Mouse (Mus musculus) left cerebral cortex, adult 18-20 months (tissue): ENCODE data around the gene Apool. TPM values are rescaled to one million over a fixed set of nuclear protein-coding genes. Genes with fewer than 3 reads are reported as not detected.

Source experiments
- DNase-seq, 2 experiments: peaks; one replicate each; pipeline ENCODE4 v3.0.0; 2021 to 2022; ENCODE audit warnings: low spot score in 2 of 2, mixed read lengths in 1 of 2
- long read RNA-seq, 2 experiments: library from polyadenylated mRNA; stranded (forward); transcript quantifications; one replicate each; pipeline ENCODE4 v2.0.0; 2021
- total RNA-seq, 2 experiments: library from RNA; stranded (reverse); gene quantifications; 2 replicates each; pipeline ENCODE4 v1.2.3; 2021

Gene Apool
- 1 to 10 TPM; 6.0 TPM for total RNA-seq
- long read RNA-seq, experiment 1, transcript Apool-201 (9 exons, 1,359 nt) = major isoform, 5 of 6 reads
- long read RNA-seq, experiment 1, partial matches to known transcripts = 0 of 6 reads
- long read RNA-seq, experiment 1, other reads (novel, unspliced or antisense) = 1 of 6 reads
- long read RNA-seq, experiment 2, transcript Apool-201 (9 exons, 1,359 nt) = major isoform, 7 of 8 reads
- long read RNA-seq, experiment 2, partial matches to known transcripts = 0 of 8 reads
- long read RNA-seq, experiment 2, other reads (novel, unspliced or antisense) = 1 of 8 reads

DNA sequence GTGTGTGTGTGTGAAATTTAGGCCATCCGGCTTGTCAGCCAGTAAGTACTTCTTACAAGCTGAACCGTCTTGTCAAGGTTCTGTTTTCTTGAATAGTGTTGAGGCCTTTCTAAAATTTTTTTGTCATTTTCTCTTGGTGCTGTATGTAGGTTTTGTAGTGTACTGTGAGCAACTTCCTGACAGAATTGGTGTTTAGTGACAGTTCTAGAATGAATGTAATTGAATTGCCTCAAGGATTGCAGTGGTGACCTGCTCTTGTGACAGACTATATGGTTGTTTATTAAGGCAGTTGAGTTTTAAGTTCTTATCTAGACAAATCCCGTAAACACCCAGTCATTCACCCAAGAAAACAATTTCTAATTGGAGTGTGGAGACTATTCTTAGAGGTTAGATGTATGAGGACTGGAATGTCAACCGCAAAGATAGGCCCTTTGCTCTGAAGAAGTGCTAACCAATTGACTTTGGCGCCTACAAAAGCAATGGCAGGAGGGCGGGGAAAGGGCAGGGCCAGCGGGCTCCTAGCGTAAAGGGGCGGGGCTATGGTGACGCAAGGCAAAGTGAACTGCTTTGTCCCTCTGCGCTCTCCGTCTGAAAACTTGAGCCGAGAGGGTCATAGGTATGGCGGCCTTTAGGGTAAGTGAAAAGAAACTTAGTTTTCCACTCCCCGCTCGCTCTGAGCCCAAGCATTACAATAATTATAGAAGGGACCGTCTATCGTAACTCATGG, at the start of gene Apool:
TSS of gene Apool (plus strand) at position 531 of the 727 bp plus-strand sequence.
- DNase-seq = peak; percentile 75

DNA sequence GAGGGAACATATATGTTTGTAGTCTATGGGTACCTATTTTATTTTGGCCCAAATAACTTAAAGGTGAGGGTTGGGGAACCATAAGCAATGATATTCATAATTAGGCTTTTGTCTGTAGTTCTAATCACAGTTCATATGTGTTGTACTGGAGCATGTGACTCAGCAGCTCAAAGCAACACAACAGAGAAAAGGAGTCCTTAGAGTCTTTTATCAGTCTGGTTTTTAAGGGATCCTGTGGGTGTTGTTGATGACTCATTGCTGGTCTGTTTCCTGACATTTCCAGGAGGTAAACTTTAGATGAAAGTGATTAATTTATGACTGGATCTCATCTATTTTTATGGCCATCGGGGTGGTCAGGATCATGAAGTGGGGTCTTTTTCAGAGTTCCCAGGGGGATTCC, 37.6 kb upstream of the Apool start:
- no peak for DNase-seq

DNA sequence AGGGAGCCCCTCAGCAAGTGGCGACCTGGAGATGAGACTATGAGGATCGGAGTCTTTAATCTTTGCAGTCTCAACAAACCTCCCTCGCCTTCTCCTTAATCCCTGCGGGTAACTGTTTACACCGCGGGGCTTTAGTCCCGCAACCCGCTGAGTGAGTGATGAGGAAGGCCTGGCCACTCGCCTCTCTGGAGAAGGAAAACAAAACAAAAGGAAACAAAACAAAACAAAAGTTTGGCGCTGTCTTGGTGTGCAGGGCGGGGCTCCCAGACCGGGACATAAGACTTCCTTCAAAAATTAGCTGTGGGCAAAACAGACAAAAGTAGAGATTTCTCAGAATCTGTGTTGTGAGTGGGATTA, 375 bp downstream of the Apool start:
- DNase-seq = no peak

DNA sequence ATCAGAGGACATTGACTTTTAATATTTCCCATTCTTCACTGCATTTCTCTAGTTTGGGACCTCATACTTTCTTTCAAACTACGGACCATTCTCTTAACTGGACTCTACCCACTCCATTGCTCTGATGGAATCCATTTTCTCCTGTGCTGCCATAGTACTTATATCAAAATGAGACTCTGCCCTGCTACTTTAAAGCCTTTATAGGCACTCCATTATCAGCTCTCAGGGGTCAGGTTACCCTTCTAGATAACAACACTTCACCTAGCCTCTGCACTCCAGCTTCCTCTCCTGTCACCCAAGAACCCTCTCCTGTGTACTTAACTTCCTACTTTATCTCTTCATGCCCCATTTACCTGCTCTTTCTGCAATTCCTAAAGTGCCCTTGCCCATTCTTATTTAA, 960 bp downstream of the Apool start:
- no peak for DNase-seq

DNA sequence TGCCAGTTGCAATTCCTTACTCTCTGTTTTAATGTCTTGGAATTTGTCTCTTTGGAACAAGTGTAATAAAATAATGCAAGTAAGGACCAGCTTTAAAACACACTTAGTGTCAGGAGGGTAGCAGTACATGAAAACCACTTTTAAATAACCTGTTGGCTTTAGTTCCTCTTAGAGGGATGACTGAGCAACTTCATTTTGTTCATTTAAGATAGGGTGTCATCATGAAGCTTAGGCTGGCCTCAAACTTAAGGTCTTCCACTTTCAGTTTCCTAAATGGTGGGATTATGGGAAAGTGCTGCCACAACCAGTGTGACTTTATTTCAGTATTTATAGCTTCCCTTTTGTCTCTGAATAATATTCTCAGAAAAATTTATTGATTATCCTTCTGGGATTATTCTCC, 9.1 kb downstream of the Apool start:
- DNase-seq = no peak

DNA sequence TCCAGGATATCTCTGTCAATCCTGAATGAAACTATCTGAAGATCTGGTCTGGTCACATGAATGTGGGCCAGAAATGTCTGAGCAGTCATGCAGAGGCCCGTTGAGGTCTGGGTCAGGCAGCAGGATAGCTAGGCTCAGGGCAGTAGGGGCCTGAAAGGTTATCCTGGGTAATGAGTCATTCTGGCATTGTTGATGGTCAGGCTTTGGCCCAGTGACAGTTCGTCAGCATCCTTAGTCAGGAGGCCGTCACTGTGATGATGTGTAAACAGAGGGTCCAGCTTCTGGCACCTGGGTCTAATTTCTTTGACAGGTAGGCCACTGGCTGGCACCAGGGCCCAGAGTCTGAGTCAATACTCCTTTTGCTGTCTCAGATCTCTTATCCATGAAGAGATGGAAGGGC, 28.4 kb downstream of the Apool start:
- no peak for DNase-seq

DNA sequence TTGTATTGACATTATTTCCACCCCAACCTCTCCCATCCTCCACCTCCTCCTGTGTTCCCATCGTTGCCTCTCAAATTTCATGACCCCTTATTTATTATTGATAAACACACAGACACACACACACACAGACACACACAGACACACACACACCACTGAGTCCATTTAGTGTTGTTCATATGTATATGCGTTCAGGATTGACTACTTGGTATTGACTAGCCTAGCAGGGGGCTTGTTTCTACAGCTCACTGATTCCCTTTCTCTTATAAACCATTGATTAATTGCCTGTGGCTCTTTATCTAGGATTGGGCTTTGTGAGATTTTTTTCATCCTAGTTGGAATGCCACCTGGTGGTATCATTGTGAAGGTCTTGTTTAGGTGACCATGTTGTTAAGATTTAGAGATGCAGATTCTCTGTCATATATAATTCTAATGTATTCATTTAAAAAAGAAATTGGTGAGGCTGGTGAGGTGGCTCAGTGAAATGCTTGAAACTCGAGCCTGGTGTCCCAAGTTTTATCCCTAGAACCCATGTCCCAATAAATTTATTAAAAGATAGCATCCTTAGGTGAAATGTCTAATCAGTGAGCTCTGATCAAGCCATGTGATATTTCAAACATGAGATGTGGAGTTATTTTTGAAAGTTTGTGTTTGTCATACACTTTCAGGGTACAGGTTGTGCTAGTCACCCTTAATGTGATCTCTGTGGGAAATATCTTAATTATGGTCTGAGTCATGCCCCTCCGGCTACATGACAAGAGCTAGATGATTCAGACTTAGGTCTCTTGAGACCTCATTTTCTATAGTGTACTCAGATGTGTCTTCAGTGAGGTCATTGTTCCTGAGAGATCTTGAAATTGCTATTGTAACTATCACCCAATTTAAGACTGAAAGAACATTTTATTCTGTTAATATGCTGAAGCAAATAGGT, 36.6 kb downstream of the Apool start:
- DNase-seq = no peak

DNA sequence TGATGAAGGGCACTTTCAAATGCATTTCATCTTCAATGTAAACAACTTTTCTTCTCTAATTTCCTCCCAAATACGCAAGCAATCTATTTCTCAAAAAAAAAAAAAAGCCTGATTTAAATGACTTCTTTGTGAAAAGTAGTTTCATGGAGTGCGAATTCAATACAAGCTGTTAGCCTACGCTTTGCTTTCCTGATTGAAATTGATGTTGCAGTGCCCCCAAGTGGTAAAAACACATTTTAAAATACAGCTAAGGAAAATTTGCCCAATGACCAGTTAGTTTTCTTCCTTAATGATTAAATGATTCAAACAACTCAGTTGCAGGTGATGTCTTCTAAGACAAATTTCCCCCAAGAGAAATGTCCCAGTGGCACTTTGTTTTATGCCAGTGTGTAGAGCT, 37.3 kb downstream of the Apool start:
- peak in 1 of 2 experiments; percentile 17 for DNase-seq

DNA sequence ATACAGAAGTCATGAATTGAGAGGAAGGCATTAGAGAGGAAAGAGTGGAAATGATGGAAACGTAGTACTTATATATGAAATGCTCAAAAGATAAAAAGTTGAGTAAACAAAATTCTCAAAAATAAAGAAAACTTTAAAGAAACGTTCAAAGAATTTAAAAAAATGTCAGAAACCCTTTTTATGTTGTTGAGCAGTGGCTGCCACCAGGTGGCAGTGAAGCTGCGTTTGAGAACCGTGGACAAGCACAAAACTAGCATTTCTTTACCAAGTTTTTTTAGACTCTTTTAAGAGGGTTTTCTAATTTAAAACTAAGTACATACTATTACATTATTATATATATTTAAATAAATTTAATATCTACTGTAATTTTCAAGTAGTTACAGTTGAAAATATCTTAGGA, 57.3 kb downstream of the Apool start:
- DNase-seq = no peak

DNA sequence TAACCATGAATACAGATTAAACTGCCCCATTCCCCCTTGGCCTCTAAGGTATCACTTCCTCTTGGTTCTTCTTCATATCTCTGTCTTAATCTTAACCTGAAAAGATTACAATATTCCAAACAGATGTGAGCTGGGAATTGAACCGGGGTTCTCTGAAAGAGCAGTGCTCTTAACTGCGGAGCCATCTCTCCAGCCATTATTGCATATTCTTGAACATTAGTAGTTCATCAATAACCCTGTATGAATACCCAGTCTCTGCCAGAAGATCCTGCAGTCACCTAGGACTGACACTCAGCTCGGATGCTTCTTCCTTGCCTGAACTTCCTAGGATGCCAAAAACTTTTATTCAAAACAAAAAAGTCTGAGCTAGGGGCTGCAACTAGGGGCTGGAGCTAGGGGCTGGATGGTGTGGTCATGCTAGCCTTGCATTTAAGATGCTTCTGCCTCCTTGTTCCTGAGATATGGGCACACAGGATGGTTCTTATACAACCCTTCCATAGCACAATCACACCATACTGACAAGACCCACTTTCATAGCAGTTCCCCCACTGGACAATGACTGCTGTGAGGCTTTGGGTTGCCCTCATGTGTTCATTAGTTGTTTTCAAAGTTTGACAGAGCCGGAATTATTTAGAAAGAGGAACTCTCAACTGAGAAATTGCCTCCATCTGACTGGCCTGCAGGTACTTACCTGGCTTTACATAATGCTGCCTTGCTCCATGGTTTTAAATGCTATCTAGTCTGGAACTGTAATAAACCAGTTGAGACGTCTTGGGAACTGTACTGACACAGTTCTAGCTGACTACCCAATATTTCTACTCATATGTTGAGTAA, 59.7 kb downstream of the Apool start:
- peak; percentile 8 to 21 for DNase-seq

DNA sequence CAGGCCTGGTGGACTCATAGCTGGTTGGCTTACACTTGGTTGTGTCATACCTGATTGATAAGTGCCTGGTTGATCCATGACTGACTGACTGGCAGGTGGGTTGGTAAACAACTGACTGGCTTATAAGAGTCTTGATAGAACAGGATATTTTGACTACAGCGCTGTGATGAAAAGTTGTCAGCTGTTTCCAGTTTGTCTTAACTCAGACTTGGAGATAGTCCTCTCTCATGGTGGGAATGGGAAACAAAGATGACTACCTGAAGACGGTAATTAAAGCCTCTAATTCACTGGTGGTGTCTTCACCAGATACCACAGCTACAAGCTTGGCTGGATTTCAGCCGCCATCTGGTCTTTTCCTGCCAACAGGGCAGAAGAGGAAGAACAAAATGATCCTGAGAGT, 95.5 kb downstream of the Apool start, which contains the start of gene Satl1:
TSS of gene Satl1 (minus strand) at position 101 of the 400 bp plus-strand sequence.
- no peak for DNase-seq

DNA sequence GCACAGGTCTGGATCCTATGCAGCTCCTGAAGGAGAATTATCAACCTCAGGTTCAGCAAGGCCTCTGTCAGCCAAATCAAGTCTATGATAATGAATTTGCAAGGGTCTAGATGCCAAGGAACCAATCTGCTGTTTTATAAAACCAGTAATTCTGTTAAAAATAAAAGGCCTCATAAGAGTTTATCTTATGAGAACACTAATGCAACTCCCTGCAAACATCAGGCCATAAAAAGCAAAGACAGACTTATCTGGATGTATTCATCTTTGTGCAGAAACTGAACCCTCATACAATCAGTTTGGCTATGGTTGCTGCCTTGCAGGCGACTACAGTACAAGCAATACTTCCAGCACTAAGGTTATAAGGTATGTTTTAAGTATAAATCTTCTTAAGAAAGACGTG, 101.2 kb downstream of the Apool start:
- DNase-seq = no peak

Other genes with a start within 250 kb of the Apool start
- not detected for gene 4933403O08Rik, start 72.3 kb upstream of the Apool start, total RNA-seq
- gene Satl1, start 95.4 kb downstream of the Apool start, total RNA-seq = not detected
- not detected for gene 2010106E10Rik, start 183.9 kb downstream of the Apool start, total RNA-seq